Mouse (Mus musculus): ENCODE measurements at regions not wholly inside any gene's neighbourhood (a gene's known extent, or its start where the extent isn't known, plus 50 kb on each side); places are given as distances from the start of the nearest gene placed in this dataset.

GRCm38 (mm10) chr14:104824926-104825325 lies 302.5 kb upstream of the Rnf219 start:
- TF ChIP-seq POLR2A (IDR thresholded peaks at IDR 0.05; ENCODE audit: extremely low read depth, insufficient read depth, low read length) = no peak
- TF ChIP-seq CTCF (IDR thresholded peaks at IDR 0.05; ENCODE audit: extremely low read depth, insufficient read depth, low read length) = no peak

Data from cortical plate, adult 2 months (tissue).